Mouse (Mus musculus) brain, embryonic 14.5 days (tissue): ENCODE data around the gene Olfr411. TPM values are rescaled to one million over a fixed set of nuclear protein-coding genes. Genes with fewer than 3 reads are reported as not detected.

Source experiments
- DNase-seq: peaks from one replicate; pipeline ENCODE4 v3.0.0-alpha.2; 2011; ENCODE audit warnings: low read depth
- CTCF ChIP-seq: fragments of 200-500 bp; IDR thresholded peaks from 2 replicates; pipeline ENCODE4 v1.5.1; 2012; ENCODE audit warnings: inconsistent platforms, mild to moderate bottlenecking, moderate library complexity, borderline replicate concordance; ENCODE audit not compliant: insufficient read depth, insufficient read length; ENCODE audit errors: extremely low read depth
- POLR2A ChIP-seq: fragments of 200-500 bp; IDR thresholded peaks from 2 replicates; pipeline ENCODE4 v1.6.1; 2012; ENCODE audit warnings: mild to moderate bottlenecking, inconsistent platforms, borderline replicate concordance; ENCODE audit not compliant: poor library complexity, insufficient read depth, insufficient read length, severe bottlenecking; ENCODE audit errors: extremely low read depth
- polyA plus RNA-seq: library from polyadenylated mRNA; depleted of rRNA; stranded (reverse); fragments of >200 nt; gene quantifications from 2 replicates; pipeline ENCODE4 v1.2.3, GENCODE M21; 2012; rRNA removed

Olfr411 gene
- polyA plus RNA-seq, 1 experiment = not detected

- no peak for DNase-seq
- TF ChIP-seq CTCF = no peak
- TF ChIP-seq POLR2A = no peak
Measured at GRCm38 (mm10) chr11:74328781-74329180, 23.7 kb downstream of the Olfr411 start.

- no peak for TF ChIP-seq POLR2A
- no peak for TF ChIP-seq CTCF
- DNase-seq = no peak
Measured at GRCm38 (mm10) chr11:74326044-74326443, 26.4 kb downstream of the Olfr411 start.

Other genes starting within 250 kb of the Olfr411 start
- gene Olfr401, start 238.9 kb downstream of the Olfr411 start, polyA plus RNA-seq = not detected in 2 replicates
- not detected in 2 replicates for gene Olfr402, start 199.1 kb downstream of the Olfr411 start, polyA plus RNA-seq
- not detected in 2 replicates for gene Olfr403, start 166.4 kb downstream of the Olfr411 start, polyA plus RNA-seq
- not detected in 2 replicates for gene Olfr43, start 141.3 kb downstream of the Olfr411 start, polyA plus RNA-seq
- gene Olfr406, start 92.8 kb downstream of the Olfr411 start, polyA plus RNA-seq = not detected in 2 replicates
- not detected in 2 replicates for gene Olfr59, start 68.9 kb downstream of the Olfr411 start, polyA plus RNA-seq
- not detected in 2 replicates for gene Olfr410, start 14.6 kb downstream of the Olfr411 start, polyA plus RNA-seq
- gene Olfr412, start 9.4 kb upstream of the Olfr411 start, polyA plus RNA-seq = not detected in 2 replicates